Mouse (Mus musculus): ENCODE measurements around the gene Ctps. TPM values are rescaled to one million over a fixed set of nuclear protein-coding genes. Genes with fewer than 3 reads are reported as not detected.

The Ctps gene
- polyA plus RNA-seq, 1 experiment = 33.8 TPM

DNA sequence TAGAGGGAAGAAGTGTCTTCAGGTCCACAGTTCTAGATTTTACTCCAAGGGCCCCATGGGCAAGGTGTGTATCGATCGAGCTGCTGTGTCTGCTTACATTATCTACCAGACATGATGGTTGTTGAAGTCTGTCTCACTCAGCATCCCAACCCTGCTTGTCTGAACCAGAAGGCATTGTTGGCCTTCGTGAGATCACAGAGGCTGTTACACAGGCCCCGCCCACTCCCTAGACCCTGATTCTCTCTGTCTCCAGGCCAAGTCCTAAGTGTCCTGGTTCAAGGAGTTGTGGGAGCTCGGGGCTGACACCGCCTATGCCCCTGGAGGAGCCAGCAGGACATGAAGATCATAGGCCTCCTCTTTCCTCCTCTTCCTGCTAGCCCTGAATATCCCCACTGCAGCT lies 38.1 kb downstream of the Ctps start, which contains the start of gene Slfnl1:
Gene Slfnl1, plus strand, starts transcription at position 246 of the 400 bp plus-strand sequence.
- H3K27ac ChIP-seq (ENCODE audit: insufficient read depth, low read length) = no peak within 1 kb of the TSS
- no peak within 1 kb of the TSS for H3K4me3 ChIP-seq (ENCODE audit: insufficient read depth, low read length)
- no peaks in the 10 kb centered on the region for H3K4me1 ChIP-seq (ENCODE audit: control insufficient read depth, insufficient read depth, low read length)
- TF ChIP-seq CTCF (IDR thresholded peaks at IDR 0.05; ENCODE audit: extremely low read depth, insufficient read depth, low read length) = no peak
- TF ChIP-seq POLR2A (IDR thresholded peaks at IDR 0.05; ENCODE audit: extremely low read depth, insufficient read depth, low read length) = no peak

DNA sequence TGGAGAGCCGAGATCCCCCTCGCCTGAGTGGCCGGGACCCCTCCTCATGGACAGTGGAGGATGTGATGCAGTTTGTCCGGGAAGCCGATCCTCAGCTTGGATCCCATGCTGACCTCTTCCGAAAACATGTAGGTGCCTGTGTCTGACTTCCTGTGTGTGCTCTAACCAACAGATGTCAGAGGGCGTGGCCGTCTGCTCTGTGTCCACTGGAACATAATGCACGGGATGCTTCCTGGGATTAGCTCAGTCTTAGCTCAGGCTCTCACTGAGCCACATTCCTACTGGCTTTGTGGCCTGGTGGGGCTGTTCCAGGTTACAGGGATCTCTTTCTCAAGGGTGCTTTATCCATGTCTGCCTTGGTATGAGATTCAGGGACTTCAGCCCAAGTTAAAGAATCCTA lies 41.9 kb downstream of the Ctps start:
- no peak overlapping the region for H3K27ac ChIP-seq (ENCODE audit: insufficient read depth, low read length)
- no peaks in the 10 kb centered on the region for H3K4me1 ChIP-seq (ENCODE audit: control insufficient read depth, insufficient read depth, low read length)
- TF ChIP-seq CTCF (IDR thresholded peaks at IDR 0.05; ENCODE audit: extremely low read depth, insufficient read depth, low read length) (no peak), POLR2A (IDR thresholded peaks at IDR 0.05; ENCODE audit: extremely low read depth, insufficient read depth, low read length) (no peak)

DNA sequence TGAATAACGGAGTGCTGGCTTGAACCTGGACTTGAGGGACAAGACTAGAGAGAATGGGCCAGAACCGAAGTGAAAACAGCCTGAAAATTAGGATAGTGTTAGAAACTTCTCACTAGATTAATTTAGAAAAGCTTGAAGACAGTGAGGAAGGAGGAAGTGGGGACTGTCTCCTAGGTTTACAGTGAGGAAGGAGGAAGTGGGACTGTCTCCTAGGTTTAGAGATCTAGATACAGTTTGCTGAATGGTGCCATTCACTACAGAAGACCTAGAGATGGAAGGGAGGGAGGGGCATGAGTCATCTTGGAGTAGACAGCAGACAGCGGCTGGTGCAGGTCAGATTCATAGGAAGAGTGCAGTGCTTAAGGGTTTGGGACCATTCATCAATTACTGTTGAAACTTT lies 47.0 kb downstream of the Ctps start:
- H3K4me1 ChIP-seq (ENCODE audit: control insufficient read depth, insufficient read depth, low read length) = no peaks in the 10 kb centered on the region
- TF ChIP-seq POLR2A (IDR thresholded peaks at IDR 0.05; ENCODE audit: extremely low read depth, insufficient read depth, low read length) = no peak
- no peak for TF ChIP-seq CTCF (IDR thresholded peaks at IDR 0.05; ENCODE audit: extremely low read depth, insufficient read depth, low read length)
- no peak overlapping the region for H3K27ac ChIP-seq (ENCODE audit: insufficient read depth, low read length)
- no peak overlapping the region for H3K4me3 ChIP-seq (ENCODE audit: insufficient read depth, low read length)

More for the DNA sequence above, 41.9 kb downstream of the Ctps start:
- H3K4me3 ChIP-seq (ENCODE audit: insufficient read depth, low read length) = no peak overlapping the region

DNA sequence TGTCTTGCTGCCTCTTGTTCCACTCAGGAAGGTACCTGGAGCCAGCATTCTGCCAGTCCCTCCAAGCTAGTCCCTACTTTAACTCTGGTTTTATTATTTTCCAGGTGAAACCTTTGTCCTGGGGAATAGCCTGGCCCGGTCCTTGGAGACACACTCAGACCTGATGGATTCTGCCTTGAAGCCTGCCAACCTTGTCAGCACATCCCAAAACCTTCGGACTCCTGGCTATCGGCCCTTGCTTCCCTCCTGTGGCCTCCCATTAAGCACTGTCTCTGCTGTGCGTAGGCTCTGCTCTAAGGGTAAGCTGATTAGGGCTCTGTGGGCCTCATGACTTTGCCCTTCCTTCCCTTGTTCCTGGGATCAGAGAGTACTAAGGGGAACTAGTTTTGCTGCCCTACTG lies 47.7 kb downstream of the Ctps start:
- no peak for TF ChIP-seq POLR2A (IDR thresholded peaks at IDR 0.05; ENCODE audit: extremely low read depth, insufficient read depth, low read length)
- no peak for TF ChIP-seq CTCF (IDR thresholded peaks at IDR 0.05; ENCODE audit: extremely low read depth, insufficient read depth, low read length)

DNA sequence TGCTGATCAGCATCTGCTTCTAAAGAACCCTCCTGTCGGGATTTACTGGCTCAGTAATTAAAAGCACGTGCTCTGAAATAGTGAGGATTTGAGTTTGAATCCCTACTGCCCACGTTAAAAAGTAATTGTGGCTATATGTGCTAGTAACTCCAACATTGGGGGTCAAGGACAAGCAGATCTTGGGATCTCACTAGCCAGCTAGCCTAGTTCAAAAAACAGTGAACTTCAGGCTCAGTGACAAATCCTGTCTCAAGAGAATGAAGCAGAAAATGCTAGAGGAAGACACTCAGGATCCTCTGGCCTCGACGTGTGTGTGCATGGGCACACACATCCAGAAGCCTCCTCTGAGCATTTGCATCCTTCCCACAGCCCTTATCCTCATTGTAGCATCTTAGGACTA lies 48.3 kb downstream of the Ctps start:
- TF ChIP-seq CTCF (IDR thresholded peaks at IDR 0.05; ENCODE audit: extremely low read depth, insufficient read depth, low read length) (no peak), POLR2A (IDR thresholded peaks at IDR 0.05; ENCODE audit: extremely low read depth, insufficient read depth, low read length) (no peak)

More for the DNA sequence above, 47.7 kb downstream of the Ctps start:
- Histone ChIP-seq H3K4me3 (ENCODE audit: insufficient read depth, low read length) (no peak overlapping the region), H3K4me1 (ENCODE audit: control insufficient read depth, insufficient read depth, low read length) (no peaks in the 10 kb centered on the region), H3K27ac (ENCODE audit: insufficient read depth, low read length) (no peak overlapping the region)

DNA sequence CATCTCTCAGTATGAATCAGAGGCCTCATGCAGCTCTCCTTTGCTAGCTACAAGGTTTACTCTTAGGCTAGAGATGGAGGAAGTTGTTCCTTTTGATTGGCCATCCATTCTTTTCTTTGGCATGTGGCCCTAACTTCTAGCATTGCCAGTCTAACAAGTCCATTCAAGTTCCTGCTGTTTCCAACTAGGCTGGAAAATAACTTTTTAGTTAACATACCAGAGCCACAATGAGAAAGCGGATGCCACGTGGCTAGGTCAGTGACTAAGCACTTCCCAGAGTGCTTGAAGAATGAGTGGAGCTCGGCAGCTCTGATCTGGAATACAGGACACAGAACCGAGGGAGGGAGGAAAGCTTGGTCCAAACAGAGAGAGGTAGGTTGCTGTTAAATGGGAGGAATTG lies 52.7 kb downstream of the Ctps start:
- H3K4me3 ChIP-seq (ENCODE audit: insufficient read depth, low read length) = no peak overlapping the region
- no peaks in the 10 kb centered on the region for H3K4me1 ChIP-seq (ENCODE audit: control insufficient read depth, insufficient read depth, low read length)
- TF ChIP-seq CTCF (IDR thresholded peaks at IDR 0.05; ENCODE audit: extremely low read depth, insufficient read depth, low read length) = no peak
- no peak for TF ChIP-seq POLR2A (IDR thresholded peaks at IDR 0.05; ENCODE audit: extremely low read depth, insufficient read depth, low read length)
- H3K27ac ChIP-seq (ENCODE audit: insufficient read depth, low read length) = no peak overlapping the region

More for the DNA sequence above, 48.3 kb downstream of the Ctps start:
- Histone ChIP-seq H3K4me3 (ENCODE audit: insufficient read depth, low read length) (no peak overlapping the region), H3K4me1 (ENCODE audit: control insufficient read depth, insufficient read depth, low read length) (no peaks in the 10 kb centered on the region), H3K27ac (ENCODE audit: insufficient read depth, low read length) (no peak overlapping the region)

DNA sequence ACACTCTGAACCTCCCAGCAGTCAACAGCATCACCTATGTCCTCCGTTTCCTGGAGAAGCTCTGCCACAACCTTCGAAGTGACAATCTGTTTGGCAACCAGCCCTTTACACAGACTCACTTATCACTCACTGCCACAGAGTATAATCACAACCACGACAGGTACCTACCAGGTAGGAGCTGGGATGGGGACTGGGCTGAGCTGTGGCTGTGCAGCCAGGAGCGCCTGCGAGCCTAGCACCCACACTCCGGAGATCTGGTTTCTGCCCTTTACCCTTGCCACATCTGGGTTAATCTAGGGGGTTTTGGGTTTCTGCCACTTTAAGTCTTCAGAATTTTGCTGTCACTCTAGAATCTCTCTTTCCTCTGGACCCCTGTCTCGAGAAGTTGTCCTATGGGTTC lies 53.2 kb downstream of the Ctps start:
- TF ChIP-seq POLR2A (IDR thresholded peaks at IDR 0.05; ENCODE audit: extremely low read depth, insufficient read depth, low read length) (no peak), CTCF (IDR thresholded peaks at IDR 0.05; ENCODE audit: extremely low read depth, insufficient read depth, low read length) (no peak)
- Histone ChIP-seq H3K27ac (ENCODE audit: insufficient read depth, low read length) (no peak overlapping the region), H3K4me3 (ENCODE audit: insufficient read depth, low read length) (no peak overlapping the region), H3K4me1 (ENCODE audit: control insufficient read depth, insufficient read depth, low read length) (no peaks in the 10 kb centered on the region)

DNA sequence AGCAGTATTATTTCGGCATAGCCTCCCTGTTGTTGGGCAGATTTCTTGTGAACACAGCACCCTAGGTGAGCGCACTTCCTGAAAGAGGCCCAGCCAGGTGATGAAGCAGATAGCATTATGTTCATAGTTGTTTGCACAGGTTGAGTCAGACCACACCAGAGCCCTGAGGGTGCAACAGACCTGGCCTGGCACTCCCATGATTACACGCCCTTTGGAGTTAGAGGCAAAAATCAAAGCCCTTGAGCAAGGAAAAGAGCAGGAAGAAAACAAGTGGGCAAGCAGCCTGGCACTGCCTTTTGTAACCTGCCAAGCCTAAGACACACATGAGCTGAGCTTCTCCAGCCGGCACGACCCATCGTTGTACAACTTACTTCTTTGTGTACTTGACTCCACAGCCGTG lies 53.6 kb downstream of the Ctps start:
- TF ChIP-seq CTCF (IDR thresholded peaks at IDR 0.05; ENCODE audit: extremely low read depth, insufficient read depth, low read length) (no peak), POLR2A (IDR thresholded peaks at IDR 0.05; ENCODE audit: extremely low read depth, insufficient read depth, low read length) (no peak)
- Histone ChIP-seq H3K27ac (ENCODE audit: insufficient read depth, low read length) (no peak overlapping the region), H3K4me3 (ENCODE audit: insufficient read depth, low read length) (no peak overlapping the region), H3K4me1 (ENCODE audit: control insufficient read depth, insufficient read depth, low read length) (no peaks in the 10 kb centered on the region)

DNA sequence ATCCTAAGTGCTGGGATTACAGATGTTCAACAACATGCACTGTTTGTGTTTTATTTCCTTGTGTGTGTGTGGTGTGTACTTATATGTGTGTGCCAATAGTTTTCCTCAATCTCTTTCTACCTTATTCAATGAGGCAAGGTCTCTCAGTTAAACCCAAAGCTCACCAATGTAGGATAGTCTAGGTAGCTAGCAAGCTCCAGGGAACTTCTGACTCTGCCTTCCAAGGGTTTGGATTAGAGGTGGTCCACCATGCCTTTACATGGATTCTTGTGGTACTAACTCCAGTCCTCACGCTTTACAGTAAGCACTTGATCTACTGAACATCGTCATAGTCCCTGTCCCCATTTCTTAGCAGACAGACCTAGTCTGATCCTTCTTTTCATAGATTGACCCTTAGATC lies 55.7 kb downstream of the Ctps start:
- Histone ChIP-seq H3K27ac (ENCODE audit: insufficient read depth, low read length) (no peak overlapping the region), H3K4me1 (ENCODE audit: control insufficient read depth, insufficient read depth, low read length) (no peaks in the 10 kb centered on the region), H3K4me3 (ENCODE audit: insufficient read depth, low read length) (no peak overlapping the region)
- no peak for TF ChIP-seq CTCF (IDR thresholded peaks at IDR 0.05; ENCODE audit: extremely low read depth, insufficient read depth, low read length)
- TF ChIP-seq POLR2A (IDR thresholded peaks at IDR 0.05; ENCODE audit: extremely low read depth, insufficient read depth, low read length) = no peak

DNA sequence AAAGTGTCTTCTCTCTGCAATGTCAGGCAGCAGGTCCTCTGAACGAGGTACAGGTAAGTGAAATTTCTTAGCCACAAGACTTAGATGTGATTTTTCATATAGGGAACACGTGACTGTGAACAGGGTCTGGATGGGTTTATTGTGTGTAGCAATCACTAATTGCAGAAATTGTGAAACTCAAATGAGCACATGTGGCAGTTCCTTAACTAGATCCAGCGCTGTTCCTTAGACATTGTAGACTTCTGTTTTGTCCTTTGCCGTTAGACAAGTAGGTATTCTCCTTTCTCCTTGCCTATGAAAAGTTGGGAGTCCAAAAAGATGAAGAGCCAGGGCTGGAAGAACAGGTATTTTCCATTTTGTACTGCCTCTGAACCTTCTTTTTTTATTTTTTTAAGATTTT lies 58.9 kb downstream of the Ctps start:
- no peak for TF ChIP-seq POLR2A (IDR thresholded peaks at IDR 0.05; ENCODE audit: extremely low read depth, insufficient read depth, low read length)
- no peak for TF ChIP-seq CTCF (IDR thresholded peaks at IDR 0.05; ENCODE audit: extremely low read depth, insufficient read depth, low read length)
- Histone ChIP-seq H3K4me3 (ENCODE audit: insufficient read depth, low read length) (no peak overlapping the region), H3K27ac (ENCODE audit: insufficient read depth, low read length) (no peak overlapping the region), H3K4me1 (ENCODE audit: control insufficient read depth, insufficient read depth, low read length) (no peaks in the 10 kb centered on the region)

Data from cortical plate, adult 2 months (tissue).